Mouse (Mus musculus) bone marrow macrophage, adult 2 months (primary cell): Measurements from ENCODE around the gene Rnft1.

Experiments
- CTCF ChIP-seq: IDR thresholded peaks from 2 replicates; pipeline ENCODE4 v1.5.1; 2012; ENCODE audit warnings: low read depth, mild to moderate bottlenecking, low read length, moderate library complexity
- POLR2A ChIP-seq: IDR thresholded peaks from 2 replicates; pipeline ENCODE4 v1.6.1; 2012; ENCODE audit warnings: mild to moderate bottlenecking, low read depth, low read length, borderline replicate concordance

DNA sequence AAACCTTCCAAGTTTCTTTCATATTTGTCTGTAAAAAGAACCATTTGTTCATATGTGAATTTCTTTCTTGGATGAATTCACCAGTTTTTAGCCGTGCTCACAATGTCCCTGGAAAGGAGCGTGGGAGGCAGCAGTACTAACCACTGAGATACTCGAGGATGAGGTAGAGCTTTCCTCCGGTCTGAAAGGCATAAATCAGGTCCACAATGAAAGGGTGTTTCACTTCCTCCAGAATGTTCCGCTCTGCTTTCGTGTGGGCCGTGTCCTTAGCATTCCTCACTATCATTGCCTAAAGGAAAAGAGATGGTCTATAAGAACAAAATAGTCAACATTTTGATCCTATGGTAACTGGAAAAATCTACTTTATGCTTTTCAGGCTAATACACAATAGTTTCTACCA is 35.3 kb downstream of the Rnft1 start:
- no peak for TF ChIP-seq CTCF
- TF ChIP-seq POLR2A, result no peak
